Mouse (Mus musculus) hindbrain, postnatal 0 days (tissue): ENCODE measurements around the gene Ddx58. TPM values are rescaled to one million over a fixed set of nuclear protein-coding genes. Genes with fewer than 3 reads are reported as not detected.

Experiments
- ATAC-seq: fragments of 200-750 bp; cut with Nextera tagmentation; 2 replicates; pipeline ENCODE4 v1.8.0; 2017; ENCODE audit warnings: mild to moderate bottlenecking, moderate TSS enrichment, moderate library complexity
- DNase-seq: peaks from one replicate; pipeline ENCODE4 v3.0.0-alpha.2; 2015; ENCODE audit warnings: low spot score
- H3K27ac ChIP-seq: fragments of 300-500 bp; sonication (generic); 2 replicates; pipeline ENCODE4 v1.5.1; 2014; ENCODE audit warnings: mild to moderate bottlenecking
- H3K27me3 ChIP-seq: fragments of 300-500 bp; sonication (generic); 2 replicates; pipeline ENCODE4 v1.6.1; 2014; ENCODE audit warnings: low read length, mixed read lengths; ENCODE audit not compliant: insufficient read depth
- H3K36me3 ChIP-seq: fragments of 300-500 bp; sonication (generic); 2 replicates; pipeline ENCODE4 v1.6.1; 2014; ENCODE audit warnings: low read length, mixed read lengths; ENCODE audit not compliant: insufficient read depth
- H3K4me1 ChIP-seq: fragments of 300-500 bp; sonication (generic); 2 replicates; pipeline ENCODE4 v1.6.1; 2014; ENCODE audit warnings: antibody characterized with exemption, low read length, mixed read lengths; ENCODE audit not compliant: insufficient read depth
- H3K4me2 ChIP-seq: fragments of 300-500 bp; sonication (generic); 2 replicates; pipeline ENCODE4 v1.6.1; 2014; ENCODE audit warnings: low read depth, mild to moderate bottlenecking, low read length, moderate library complexity, mixed read lengths
- H3K4me3 ChIP-seq: fragments of 300-500 bp; sonication (generic); 2 replicates; pipeline ENCODE4 v1.5.1; 2014; ENCODE audit warnings: low read length
- H3K9ac ChIP-seq: fragments of 300-500 bp; sonication (generic); replicated peaks from 2 replicates; pipeline ENCODE4 v1.6.1; 2014; ENCODE audit warnings: mild to moderate bottlenecking, low read length, moderate library complexity, mixed read lengths
- H3K9me3 ChIP-seq: fragments of 300-500 bp; sonication (generic); 2 replicates; pipeline ENCODE4 v1.6.1; 2016; ENCODE audit warnings: low read length, mixed read lengths
- CTCF ChIP-seq: IDR thresholded peaks from 2 replicates; pipeline ENCODE4 v1.5.1; 2016; ENCODE audit warnings: antibody characterized with exemption, control low read depth, low read depth
- WGBS: fragments of 180-500 bp; shearing (Covaris S2); extraction: QIAGEN DNeasy Blood & Tissue Kit; methylation state at CpG from one replicate; pipeline ENCODE4 v1.1.7; 2014; 5-methylcytosine and 5-hydroxymethylcytosine counted together
- polyA plus RNA-seq: library from polyadenylated mRNA; unstranded; fragments of >200 nt; fragmentation: Nextera tagmentation; extraction: Ambion mirVana; gene quantifications from 2 replicates; pipeline ENCODE4 v1.2.1, GENCODE M21; 2015
- total RNA-seq: library from RNA; depleted of rRNA; stranded (reverse); fragments of >200 nt; gene quantifications from 2 replicates; pipeline ENCODE4 v1.2.3, GENCODE M21; 2014

The Ddx58 gene
- total and polyA plus RNA-seq, 2 experiments from 2014 or later: 2.3 to 4.2 TPM

DNA sequence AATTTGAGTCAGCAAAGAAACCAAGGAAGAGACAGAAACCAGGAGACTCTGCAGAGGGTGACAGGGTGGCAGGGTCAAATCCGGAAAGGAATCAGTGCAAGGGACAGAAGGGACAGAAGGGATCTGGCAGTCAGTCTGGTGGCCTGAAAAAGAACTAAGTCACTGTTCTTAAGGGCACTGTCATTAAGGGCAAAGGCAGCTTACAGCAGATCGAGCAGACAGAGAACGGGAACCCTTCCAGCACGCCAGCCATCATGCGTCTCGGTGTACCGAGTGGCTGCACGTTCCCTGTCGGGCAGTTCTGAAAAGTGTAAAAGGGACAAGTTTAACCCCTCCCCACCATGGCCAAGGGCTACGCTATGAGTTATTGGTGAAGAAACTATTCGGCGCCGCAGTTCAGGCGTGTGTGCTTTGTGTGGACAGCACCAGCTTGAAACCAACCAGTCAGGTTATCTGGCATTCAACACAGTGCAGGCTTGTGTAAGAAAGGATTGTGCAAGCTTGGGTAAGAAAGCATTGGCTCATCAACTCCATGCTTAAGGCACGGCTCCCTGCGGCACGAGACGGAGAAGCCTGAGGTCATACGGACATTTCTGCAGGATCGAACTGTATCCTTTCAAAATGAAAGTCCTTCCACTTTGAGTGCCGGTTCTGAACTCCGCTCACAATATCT lies 34.3 kb downstream of the Ddx58 start:
- Histone ChIP-seq H3K27me3 (no peaks in the 10 kb centered on the region), H3K36me3 (peaks cover 15% of the 10 kb centered on the region; the same call in 1 of the 2 replicates), H3K4me1 (no peaks in the 10 kb centered on the region), H3K4me2 (no peak overlapping the region), H3K9me3 (no peaks in the 10 kb centered on the region), H3K27ac (no peak overlapping the region), H3K9ac (no peak overlapping the region), H3K4me3 (no peak overlapping the region)
- 92% methylated on average over 22 of the region's 22 CpGs for WGBS
- DNase-seq (no peak), ATAC-seq (no peak)
- TF ChIP-seq CTCF: no peak

DNA sequence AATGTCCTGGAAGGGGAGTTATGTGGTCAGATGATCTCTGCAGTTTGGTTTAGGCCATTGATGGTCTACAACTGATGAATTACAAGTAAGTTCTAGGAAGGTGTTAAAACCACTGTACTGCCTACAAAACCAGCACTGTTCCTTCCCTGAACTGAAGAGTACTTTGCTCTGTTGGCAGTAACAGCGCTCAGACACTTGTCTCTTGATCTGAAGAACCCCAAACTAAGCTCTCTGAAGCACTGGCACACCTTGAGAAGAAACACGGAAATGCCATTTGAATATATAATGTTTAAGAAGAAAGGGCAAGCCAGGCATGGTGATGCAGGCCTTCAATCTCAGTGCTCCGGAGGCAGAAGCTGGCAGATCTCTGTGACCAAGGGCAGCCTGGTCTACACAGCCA lies 35.3 kb downstream of the Ddx58 start:
- Histone ChIP-seq H3K4me3 (no peak overlapping the region), H3K27me3 (no peaks in the 10 kb centered on the region), H3K4me1 (no peaks in the 10 kb centered on the region), H3K9me3 (no peaks in the 10 kb centered on the region), H3K36me3 (peaks cover 15% of the 10 kb centered on the region; the same call in 1 of the 2 replicates), H3K4me2 (no peak overlapping the region), H3K27ac (no peak overlapping the region), H3K9ac (no peak overlapping the region)
- ATAC-seq: no peak
- DNase-seq: no peak
- WGBS: 97% methylated on average over 3 of the region's 3 CpGs
- no peak for TF ChIP-seq CTCF

DNA sequence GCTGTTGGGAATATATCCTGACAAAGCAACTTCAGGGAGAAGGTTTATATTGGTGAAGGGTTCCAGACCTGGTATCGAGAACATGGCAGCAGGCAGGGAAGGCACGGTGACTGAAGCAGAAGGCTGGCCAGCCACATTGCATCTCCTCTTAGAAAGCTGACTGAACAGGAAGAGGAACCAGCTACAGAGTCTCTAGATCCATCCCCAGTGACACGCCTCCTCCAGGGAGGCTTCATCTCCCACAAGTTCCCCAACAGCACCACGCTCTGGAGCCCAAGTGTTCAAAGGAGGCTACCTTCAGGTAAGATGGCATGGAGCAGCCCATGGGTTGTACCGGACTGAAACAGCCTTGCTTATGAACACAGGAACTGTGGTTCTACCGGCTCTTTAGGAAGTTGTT lies 37.4 kb downstream of the Ddx58 start:
- no peak overlapping the region for H3K4me3 ChIP-seq
- H3K4me2 ChIP-seq: no peak overlapping the region
- no peaks in the 10 kb centered on the region for H3K27me3 ChIP-seq
- ATAC-seq: no peak
- no peaks in the 10 kb centered on the region for H3K9me3 ChIP-seq
- DNase-seq: no peak
- H3K9ac ChIP-seq: no peak overlapping the region
- H3K36me3 ChIP-seq: peaks cover 20% of the 10 kb centered on the region; the same call in 1 of the 2 replicates
- WGBS: 96% methylated on average over 6 of the region's 6 CpGs
- H3K27ac ChIP-seq: no peak overlapping the region
- no peak for TF ChIP-seq CTCF
- no peaks in the 10 kb centered on the region for H3K4me1 ChIP-seq

DNA sequence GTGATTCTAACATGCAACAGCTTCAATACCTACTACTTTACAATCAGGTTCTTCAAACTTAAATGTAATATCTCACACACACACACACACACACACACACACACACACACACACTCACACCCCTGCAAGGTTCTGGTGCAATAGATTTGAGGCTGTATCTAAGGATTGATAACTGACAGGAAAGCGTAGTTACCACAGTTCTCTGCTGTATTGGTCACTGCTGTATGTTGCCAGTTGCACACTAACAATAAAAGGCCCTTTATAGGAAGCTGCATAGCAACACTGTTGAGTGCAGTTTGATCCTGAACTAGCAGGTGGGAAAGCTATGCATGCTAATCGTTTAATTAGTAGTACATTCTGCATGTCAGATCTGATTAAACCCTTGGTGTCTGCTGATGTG lies 44.3 kb downstream of the Ddx58 start:
- 88% methylated on average over 2 of the region's 2 CpGs for WGBS
- H3K36me3 ChIP-seq: peaks cover 34% of the 10 kb centered on the region; the same call in 1 of the 2 replicates

DNA sequence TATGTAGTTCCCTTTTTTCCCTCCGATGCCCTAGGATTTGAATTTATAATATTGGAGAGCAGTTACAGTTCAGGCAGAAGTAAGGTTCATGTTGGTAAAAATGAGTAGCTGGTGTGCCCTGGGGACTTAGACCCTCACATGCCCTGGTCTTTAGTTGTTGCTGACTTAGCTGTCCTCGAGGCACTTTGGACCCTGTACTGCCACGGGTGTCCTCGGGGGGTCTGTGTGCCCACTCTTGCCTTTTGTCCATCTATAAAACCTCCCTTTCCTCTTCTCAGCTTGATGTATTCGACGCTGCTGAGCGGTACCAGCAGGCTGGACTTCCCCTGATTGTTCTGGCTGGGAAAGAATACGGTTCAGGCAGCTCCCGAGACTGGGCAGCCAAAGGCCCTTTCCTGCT lies 46.2 kb downstream of the Ddx58 start:
- H3K9ac ChIP-seq: no peak overlapping the region
- H3K4me2 ChIP-seq: no peak overlapping the region
- DNase-seq (no peak), ATAC-seq (no peak)
- H3K4me3 ChIP-seq: no peak overlapping the region
- no peaks in the 10 kb centered on the region for H3K4me1 ChIP-seq
- H3K27ac ChIP-seq: no peak overlapping the region
- H3K36me3 ChIP-seq: peaks cover 41% of the 10 kb centered on the region; the same call in 1 of the 2 replicates
- 57% methylated on average over 9 of the region's 9 CpGs for WGBS
- H3K9me3 ChIP-seq: no peaks in the 10 kb centered on the region
- TF ChIP-seq CTCF: no peak
- H3K27me3 ChIP-seq: no peaks in the 10 kb centered on the region

More for the DNA sequence above, 44.3 kb downstream of the Ddx58 start:
- no peak for TF ChIP-seq CTCF
- no peaks in the 10 kb centered on the region for H3K9me3 ChIP-seq
- DNase-seq (no peak), ATAC-seq (no peak)
- H3K4me2 ChIP-seq: no peak overlapping the region
- no peak overlapping the region for H3K4me3 ChIP-seq
- H3K27me3 ChIP-seq: no peaks in the 10 kb centered on the region
- H3K4me1 ChIP-seq: no peaks in the 10 kb centered on the region
- no peak overlapping the region for H3K27ac ChIP-seq
- no peak overlapping the region for H3K9ac ChIP-seq

DNA sequence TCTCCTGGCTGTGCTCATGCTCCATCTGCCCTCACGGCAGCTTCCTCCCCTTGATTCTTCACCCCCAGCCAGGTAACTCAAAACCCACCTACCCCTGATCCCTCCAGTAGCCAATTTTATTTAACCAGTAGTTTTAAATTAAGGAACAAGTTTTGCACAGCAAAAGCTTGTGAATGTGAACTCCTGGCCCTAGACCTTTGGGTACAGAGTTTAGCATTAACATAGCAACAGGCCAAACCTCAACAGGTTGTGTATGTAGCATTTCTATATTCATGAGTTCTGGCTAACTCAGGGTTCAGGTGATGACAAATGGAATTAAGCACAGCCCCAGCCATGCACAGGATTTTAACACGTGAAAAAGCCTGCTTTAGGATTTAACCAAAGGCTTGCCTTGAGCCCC lies 47.4 kb downstream of the Ddx58 start:
- ATAC-seq (no peak), DNase-seq (no peak)
- no peaks in the 10 kb centered on the region for H3K4me1 ChIP-seq
- no peak overlapping the region for H3K4me3 ChIP-seq
- H3K27ac ChIP-seq: no peak overlapping the region
- 77% methylated on average over 2 of the region's 2 CpGs for WGBS
- H3K4me2 ChIP-seq: no peak overlapping the region
- H3K36me3 ChIP-seq: peaks cover 47% of the 10 kb centered on the region
- H3K9ac ChIP-seq: no peak overlapping the region
- H3K9me3 ChIP-seq: no peaks in the 10 kb centered on the region
- no peak for TF ChIP-seq CTCF
- no peaks in the 10 kb centered on the region for H3K27me3 ChIP-seq

DNA sequence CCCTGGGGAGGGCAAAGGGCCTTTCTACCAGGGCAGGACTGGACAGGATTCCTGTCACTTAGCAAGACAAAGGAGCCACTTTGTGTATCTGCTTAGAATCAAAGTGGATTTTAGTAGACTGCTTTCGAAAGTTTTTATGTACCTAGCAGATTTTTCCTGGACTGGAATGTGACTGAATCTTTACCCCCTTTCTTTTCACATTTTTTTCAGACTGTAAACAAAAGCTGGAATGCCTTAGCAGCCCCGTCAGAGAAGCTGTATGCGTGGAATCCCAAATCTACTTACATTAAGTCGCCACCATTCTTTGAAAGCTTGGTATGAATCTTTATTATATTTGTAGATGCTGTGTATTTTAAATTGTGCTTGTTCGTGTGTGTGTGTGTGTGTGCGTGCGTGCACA lies 51.7 kb downstream of the Ddx58 start:
- Histone ChIP-seq H3K27ac (no peak overlapping the region), H3K4me2 (no peak overlapping the region), H3K36me3 (peaks cover 61% of the 10 kb centered on the region), H3K27me3 (no peaks in the 10 kb centered on the region), H3K4me3 (no peak overlapping the region), H3K4me1 (no peaks in the 10 kb centered on the region), H3K9me3 (no peaks in the 10 kb centered on the region), H3K9ac (no peak overlapping the region)
- 91% methylated on average over 7 of the region's 7 CpGs for WGBS
- ATAC-seq (no peak), DNase-seq (no peak)
- TF ChIP-seq CTCF: no peak
